Mouse (Mus musculus) cerebellum, postnatal 36 days (tissue): ENCODE data around the gene Tenm4.
"Not testable (repeated sequence)": the region's sequence is repeated elsewhere in the genome, so short reads cannot be mapped to it uniquely, and the experiment has no call there.

ENCODE experiments used
- DNase-seq, 2 experiments: peaks; one replicate each; pipeline ENCODE4 v3.0.0; 2021 to 2022; ENCODE audit warnings: mixed read lengths in 2 of 2

Gene Tenm4

DNA sequence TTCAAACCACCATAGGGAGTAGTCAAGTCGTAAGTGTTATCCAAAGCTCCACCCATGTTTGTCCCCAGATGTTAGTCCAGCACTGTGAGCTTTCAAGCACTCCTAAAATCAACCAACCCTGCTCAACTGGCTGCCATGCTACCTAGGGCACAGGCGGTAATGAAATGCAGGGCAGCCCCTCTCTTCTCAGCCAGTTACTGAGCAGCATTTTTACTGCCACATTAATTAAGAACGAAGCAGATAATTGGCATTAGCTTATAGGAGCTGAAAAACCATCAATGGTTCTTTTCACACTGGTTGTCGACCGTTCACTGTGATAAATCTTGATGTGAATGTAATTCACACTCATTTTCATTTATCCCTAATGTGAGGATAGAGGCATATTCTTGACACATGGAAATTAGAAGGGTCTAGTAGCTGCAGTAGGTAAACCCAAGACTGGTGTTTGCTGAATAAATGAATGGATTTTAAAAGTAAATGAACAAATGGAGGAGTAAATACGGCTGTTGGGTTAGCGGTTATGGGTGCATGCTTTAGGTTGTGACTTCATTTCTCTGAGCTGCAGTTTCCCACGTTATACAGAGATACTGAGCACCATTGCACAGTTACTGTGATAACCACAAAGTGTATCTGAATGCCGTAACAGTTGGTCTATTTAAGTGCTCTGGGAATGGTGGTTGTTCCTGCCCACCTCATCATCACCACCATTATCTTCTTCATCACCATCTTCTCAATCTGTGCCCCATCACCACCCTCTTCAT, 424.7 kb downstream of the Tenm4 start:
- DNase-seq = no peak

DNA sequence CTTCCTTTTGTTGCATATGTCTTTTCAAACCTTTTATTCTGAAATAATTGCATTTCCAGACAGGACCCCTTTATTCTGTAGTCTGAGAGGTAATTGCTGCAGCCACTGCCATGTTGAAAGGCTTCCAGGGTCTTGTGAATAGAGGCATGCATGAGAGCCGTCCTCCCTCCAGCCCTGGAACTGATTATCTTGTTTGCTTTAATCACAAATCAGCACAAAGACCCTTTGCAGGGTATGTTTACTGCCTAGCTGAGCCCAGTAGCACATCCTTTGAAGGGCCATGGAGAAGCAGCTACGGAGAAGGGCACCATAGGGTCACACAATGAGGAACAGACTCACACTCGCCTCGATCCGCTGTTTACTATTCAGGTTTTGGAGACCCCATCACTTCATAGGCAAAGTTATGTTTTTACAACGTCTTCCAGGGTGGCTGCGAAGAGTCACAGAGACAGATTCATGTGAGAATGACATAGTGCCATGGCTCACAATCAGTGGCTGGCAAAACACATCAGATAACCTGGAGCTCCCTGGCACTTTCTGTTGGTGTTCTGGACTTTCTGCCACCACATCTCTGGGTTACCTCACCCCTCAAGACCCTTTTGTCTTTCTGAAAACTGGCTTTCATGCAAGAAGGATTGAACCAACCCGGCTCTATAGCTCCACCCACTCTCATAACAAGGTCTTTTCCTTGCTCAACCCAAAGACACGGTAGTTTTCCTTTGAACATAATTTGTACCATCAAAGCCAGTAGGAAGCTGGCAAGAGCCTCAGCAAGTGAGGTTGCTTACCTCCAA, 425.6 kb downstream of the Tenm4 start:
- no peak for DNase-seq

DNA sequence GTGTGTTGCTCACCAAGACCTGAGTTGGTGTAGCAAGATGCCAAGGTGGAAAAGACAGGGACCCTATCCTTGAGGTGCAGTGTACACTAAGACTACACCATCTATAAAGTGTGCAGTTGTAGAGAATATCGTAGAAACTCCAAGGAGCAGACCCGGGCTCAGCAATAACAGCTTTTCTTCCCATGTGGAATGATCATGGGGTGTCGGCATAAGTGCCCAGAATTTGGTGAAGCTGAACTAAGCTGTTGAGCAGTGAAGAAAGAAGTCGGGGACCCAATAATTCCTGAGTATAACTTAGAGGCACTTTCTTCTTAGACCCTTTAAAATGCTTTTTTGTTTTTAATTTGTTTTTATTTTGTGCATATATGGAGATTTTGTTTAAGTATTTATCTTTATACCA, 426.8 kb downstream of the Tenm4 start:
- DNase-seq = no peak

DNA sequence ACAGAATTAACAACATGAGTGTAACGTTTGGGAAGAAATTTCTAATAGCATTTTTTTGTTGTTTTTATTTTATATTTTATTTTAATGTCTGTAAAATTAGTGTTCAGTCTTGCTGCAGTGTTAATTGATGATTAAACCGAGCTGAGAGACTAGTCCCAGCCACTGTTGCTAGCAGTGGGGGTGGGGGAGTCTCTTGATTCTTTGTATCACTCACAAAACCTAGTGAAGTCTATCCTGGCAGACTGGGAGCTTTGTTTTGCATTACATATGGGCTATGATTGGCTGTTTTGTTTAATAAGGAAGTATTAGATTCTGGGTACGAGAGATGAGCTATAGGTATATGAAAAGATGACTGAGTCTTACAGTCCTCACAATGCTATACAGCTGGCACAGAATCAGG, 428.0 kb downstream of the Tenm4 start:
- DNase-seq = no peak

DNA sequence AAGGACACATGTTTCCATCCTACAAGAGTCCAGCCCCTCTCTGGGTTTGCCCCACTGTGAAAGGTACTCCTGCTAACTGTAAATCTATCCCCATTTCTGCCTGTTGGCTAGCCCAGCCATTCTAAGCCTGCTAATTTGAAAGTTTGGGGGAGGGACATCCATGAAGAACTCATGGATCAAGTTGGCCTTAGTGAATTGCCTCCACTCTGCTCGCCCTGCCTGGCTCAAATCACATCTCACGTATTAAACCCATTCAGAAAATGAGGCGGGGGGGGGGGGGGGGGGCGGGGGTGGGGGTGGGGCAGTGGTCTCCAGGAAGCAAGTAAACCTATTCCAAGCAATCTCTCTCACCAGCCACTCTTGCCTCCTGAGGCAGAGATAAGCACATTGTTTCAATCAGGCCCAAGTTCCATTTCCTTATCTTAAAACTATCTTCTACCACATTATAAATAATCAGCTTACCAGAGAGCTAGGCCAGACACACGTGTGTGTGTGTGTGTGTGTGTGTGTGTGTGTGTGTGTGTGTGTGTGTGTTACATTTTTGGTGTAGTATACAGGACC, 429.4 kb downstream of the Tenm4 start:
- no peak for DNase-seq

DNA sequence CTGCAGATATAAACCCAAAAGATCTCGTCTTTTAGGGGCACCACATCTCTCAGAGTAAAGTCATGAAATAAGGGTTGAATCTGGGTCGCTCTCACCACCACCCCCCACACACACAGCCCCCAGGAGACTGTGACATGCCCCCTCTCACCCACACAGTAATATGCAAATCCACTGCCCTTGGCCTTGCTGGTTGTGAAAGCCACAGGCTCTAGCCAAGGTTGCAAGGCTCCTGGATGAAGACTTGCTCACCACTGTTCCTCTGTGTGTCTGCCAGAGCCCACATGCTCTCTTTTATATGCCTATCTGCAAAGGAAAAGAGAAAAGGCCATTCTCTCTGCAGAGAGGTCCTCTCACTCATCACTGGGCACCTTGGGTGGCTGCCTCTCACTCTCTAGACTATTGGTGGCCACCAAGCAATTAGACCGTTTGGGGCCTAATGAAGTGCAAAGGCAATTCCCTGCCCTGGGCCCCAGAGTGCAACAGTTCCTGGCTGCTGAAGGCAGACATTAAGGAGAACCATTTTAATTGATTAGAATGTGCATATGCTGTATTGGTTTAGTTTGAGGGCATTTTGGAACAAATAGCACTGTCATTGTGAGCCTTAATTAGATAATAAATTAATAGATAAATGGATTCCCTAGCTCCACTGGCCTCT, 433.2 kb downstream of the Tenm4 start:
- no peak for DNase-seq

DNA sequence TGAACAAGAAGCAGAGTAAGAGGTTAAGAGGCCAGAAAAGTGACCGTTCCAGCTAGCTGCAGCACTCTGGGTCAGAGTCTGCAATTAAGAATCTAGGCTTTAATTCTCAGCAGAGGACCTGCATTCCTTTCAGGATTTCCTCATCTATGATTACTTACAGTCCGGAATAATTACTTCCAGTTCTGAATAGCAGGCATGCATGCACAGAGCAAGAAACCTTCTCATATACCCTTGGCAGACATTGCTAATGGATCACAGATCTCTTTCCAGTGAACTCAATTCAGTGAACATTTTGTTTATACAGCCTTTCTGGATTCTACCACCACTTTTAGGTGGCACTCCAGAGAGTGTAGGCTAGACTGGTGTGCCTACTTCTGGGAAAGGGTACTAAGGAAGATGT, 434.3 kb downstream of the Tenm4 start:
- DNase-seq = no peak

DNA sequence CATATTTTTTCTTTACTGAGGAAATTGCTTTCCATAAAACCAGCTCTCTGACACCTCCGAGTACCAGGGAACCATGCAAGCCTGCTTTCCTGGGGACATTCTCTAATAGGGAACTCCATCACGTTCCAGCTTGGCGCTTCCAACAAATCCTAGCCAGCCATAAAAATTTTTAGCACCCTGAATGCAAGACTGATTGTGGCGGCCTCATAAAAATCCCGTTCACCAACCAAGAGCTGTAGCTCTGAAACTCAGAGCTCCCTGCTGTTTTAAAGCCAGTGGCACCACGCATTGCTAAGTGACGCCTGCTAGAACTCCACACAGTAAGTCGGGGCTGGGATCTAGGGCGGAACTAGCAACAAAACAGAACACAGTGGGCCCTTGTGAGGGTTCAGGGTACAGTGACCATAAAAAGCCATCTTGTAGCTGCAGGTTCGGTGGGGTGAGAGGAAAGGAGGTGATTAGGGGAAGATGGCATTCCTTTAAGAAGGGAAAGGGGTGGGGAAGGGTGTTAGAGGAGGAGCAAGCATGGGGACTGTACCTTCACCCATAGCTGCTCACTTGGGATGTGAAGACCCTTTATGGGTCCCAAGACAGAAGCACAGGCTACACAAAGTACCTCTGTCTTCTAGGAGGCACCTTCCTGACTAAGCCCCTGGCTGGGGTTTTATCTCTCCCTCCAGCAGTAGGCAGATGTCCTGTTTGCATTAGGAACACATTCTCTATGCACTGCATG, 439.0 kb downstream of the Tenm4 start:
- no peak for DNase-seq

DNA sequence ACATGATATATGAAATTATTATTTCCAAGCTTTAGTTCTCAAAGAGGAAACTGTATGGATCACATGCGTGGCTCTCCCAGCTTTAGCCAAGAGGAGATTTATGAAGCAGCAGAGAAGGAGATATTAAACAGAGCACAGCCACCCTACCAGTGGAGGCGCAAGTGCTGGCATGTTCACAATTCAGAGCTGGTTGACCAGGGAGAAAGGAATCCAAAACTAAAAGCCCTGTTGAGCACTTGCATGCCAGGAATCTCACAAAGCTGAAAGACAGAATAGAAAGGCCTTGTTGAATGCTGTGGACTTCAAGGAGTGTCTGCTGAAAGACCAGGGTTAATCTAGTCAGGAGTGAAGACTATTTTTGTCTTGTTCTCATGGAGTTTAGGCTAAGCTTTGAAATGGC, 446.3 kb downstream of the Tenm4 start:
- DNase-seq = no peak

DNA sequence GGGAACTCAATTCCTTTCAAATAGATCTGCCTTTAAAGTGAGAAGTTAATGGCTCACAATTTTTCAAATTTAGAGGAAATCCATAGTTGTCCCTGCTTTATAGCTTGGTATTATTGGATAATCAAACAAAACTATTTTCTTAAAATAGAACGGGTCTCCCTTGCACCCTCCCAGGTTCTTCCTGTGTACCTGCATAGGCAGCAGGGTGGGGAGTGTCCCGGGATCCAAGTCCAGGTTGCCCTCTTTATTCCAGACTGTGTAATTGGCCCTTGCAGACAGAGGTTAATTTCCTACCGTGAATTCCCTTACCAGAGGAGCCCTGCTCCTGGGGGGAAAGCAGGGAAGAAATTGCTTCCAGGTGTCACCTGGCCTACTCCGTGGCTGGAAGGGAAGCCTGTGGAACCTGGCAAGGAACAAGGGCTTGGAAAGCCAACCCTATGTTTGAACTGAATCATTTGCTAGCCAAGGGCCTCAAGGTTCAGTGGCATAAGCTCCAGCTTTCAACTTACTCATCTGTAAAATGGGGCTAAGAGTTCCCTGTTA, 449.0 kb downstream of the Tenm4 start:
- no peak for DNase-seq

DNA sequence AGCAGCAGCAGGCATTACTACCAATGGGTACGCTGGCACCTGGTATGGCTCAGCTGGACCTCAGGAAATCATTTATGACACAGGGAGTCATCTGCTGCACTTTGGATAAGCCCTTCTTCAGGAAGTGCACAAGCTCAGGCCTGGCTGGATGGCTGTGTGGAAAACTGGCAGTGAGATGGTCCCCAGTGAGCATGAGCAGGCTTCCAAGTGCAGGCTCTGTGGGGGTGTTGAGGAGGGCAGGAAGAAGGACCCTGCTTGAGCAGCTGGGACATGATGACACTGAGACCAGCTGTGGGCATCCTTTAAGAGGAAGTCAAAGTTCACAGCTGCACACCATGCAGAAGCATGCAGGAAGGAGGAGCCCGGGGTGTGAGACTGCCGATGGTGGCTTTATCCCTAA, 455.3 kb downstream of the Tenm4 start:
- DNase-seq = no peak

DNA sequence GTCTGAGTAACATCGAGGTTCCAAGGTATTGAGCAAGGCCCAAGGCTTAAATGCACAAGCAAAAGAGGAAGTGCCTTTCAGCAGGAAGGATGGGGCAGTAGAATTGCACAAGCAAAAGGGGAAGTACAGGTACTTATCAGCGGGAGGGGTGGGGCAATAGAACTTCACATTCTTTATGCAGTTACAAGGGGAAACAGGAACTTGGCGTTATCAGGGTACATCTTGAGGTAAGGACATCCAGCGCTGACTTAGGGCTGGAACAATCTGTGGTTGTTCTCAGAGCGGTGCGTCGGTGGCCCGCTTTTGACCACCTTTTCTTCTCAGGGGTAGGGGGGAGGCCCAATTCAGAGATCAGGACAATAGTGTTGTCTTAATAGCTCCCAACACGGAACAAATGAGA, 459.5 kb downstream of the Tenm4 start:
- DNase-seq = not testable (repeated sequence)

DNA sequence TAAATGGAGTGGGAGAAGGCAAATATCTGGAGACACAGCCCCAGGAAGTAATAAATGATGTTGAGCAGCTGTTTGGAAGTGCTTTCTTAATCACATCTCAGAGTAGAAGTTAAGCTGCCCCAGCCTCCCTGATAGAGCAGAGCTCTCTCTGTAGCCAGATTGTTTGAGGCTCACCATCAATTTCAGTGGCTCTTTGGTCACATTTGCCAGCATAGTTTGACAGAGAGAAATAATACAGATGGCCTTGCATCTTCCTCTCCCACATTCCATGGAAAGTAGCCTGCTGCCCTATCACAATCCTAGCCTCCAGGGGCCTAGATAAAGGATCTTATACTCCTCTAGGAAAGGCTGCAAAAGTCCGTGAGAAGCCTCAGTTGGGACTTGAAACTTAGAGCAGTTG, 462.0 kb downstream of the Tenm4 start:
- no peak for DNase-seq

DNA sequence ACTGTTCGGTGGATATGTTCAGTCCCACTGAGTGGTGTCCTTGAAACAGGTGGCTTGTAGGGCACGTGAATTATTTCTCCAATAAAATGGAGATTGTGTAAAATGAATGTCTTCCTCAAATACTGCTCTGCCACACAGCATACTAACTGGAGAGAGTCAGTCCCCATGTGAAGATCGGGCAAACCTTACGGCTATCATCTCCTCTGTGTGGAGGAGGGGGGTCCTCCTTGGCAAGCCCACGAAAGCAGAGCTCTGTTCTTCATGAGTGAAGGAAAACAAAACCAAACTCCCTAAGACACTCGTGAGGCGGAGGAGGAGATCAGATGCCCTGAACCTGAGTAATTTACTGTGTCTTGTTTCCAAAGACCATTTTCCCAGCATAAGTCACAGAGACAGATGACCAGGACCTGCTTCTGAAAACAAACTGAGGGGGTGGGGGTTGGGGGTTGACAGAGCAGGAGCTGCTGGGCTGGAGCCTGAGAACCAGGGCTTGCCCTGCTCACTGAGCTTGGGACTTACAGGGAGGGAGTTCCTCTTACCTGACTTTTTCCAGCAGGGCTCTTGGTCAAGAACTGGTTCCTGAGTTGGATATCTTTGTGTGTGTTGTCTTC, 464.9 kb downstream of the Tenm4 start:
- DNase-seq = no peak

DNA sequence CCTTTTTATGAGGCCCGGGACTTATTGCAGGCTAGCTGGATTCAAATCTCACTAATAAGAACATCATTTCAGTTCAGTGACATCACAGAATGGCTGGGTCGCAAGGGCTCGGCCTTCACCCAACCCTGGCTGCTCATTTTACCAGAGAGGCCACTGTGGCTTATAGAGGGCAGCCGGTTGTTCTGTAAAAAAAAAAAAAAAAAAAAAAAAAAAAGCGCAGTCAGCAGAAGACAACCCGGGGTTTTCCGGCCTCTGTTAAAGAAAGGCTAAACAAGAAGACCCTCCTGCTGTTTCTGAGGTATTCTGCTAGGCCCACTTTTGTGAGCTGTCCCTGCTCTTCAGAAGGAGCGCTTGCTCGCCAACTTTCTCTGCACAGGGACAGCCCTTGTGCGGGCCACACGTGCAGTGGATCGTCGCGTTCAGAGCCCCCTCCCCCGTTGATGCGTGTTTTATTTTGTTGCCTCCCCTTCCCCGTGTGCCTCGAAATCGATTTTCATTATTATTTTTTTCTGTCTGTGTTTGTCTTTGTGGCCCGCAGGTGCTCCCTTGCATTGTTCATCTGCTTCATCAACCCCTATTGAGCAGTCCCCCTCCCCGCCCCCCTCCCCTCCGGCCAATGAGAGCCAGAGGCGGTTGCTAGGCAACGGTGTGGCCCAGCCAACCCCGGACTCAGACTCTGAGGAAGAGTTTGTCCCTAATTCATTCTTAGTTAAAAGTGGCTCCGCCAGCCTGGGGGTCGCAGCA, 472.6 kb downstream of the Tenm4 start:
- DNase-seq = no peak

DNA sequence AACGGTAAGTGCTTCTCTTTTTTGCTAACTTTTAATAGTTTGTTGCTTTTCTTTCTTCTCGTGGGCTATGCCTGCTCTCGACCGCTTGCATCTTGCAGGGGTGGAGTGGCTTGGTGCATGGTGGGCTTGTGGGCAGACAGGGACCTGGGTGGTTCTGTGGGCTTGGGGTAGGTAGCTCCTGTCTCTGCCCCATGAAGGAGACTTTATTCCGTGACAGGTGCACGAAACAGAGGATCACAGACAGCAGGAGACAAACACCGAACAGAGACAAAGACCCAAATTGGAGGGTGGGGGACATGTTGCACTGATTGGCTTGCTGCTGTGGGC, 473.1 kb downstream of the Tenm4 start:
- no peak for DNase-seq

DNA sequence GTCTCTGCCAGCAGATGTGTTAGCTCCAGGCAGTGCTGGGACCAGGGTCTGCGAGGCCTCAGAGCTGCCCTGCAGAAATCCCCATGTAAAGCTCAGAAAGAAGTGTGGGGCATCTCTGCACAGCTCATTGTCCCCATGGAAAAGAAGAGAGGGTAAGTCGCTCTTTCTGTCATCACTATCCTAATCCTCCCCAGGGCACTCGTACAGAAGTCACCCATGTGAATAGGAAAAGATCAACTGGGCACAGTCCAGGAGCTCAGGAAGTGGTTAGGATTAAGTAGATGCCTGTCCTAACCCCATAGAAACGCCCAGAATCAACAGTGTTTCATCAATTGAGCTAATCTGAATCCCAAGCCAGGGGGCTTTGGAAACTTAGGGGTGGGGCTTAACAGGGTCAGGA, 476.6 kb downstream of the Tenm4 start:
- no peak for DNase-seq

DNA sequence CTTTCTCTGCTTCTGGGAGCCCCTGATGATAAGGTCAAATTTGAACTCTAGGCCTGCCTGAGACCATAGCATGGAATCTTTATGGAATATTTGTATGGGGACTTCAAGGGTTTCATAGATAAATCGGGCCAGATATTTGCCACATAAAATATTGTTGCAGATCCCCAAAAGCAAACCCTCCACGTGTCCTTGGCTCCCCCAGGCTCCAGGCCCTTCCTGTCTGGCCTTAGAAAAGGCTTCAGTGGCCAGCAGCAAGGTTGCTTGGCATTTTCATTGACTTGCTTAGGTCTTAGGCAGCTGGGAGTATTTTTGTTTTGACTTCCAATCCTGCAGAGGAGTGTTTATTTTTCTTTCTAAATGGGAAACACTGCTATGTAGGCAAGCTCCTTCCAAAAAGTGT, 477.6 kb downstream of the Tenm4 start:
- DNase-seq = no peak

DNA sequence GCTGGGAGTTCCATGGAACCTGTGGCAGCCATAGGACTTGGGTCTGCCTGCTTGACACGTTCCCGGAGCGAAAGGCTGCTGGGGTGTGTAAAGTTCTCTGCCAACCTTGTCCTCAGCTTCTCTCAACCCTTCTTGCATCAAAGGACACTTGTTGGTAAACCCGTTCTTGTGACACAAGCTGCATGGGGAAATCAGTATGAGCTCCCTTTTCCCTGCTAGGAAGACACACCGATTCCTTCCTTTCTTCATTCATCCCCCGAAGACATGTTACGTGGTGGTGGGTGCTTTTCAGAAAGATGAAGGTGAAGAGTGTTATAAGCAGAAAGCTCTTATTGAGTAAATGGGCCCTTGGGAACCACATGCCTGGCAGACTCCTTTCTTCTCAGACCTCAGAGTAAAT, 478.1 kb downstream of the Tenm4 start:
- no peak for DNase-seq

DNA sequence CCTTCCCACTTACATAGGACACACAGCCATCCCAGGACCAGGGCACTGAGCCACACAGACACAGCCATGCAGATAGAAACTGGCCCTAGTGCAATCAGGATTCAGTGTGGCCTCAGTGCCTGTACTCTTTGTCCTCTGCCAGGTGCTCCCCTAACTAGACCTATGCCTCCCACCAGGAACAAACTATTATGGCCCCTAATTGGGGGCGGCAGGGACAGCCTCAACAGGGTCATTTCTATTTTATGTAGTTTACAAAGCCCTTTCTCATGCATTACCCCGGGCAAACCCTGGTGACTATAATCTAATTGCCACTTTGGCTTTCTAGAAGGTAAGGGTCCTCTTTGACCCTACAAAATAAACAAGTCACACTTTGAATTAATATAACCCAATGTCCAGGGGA, 479.4 kb downstream of the Tenm4 start:
- DNase-seq = no peak

DNA sequence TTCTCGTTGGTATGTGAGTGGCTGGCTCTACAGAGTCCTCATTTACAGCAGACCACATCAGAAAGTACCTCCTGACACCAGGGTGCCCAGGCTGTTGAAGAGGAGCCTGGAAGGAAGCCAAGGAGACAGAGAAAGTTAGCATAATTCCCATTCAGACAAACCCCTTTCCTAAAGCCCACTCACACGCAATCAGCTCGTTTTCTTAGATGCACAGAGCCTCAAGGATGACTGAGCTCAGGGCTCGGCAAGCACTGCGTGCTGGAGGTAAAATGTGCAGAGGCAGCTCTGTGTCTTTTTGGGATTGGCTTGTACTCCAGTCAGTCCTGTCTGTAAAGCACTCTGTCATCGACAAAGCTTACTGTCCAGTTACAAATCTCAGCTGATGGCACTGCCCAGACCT, 480.0 kb downstream of the Tenm4 start:
- no peak for DNase-seq
